Mouse (Mus musculus): ENCODE measurements around the gene Otub1.

DNA sequence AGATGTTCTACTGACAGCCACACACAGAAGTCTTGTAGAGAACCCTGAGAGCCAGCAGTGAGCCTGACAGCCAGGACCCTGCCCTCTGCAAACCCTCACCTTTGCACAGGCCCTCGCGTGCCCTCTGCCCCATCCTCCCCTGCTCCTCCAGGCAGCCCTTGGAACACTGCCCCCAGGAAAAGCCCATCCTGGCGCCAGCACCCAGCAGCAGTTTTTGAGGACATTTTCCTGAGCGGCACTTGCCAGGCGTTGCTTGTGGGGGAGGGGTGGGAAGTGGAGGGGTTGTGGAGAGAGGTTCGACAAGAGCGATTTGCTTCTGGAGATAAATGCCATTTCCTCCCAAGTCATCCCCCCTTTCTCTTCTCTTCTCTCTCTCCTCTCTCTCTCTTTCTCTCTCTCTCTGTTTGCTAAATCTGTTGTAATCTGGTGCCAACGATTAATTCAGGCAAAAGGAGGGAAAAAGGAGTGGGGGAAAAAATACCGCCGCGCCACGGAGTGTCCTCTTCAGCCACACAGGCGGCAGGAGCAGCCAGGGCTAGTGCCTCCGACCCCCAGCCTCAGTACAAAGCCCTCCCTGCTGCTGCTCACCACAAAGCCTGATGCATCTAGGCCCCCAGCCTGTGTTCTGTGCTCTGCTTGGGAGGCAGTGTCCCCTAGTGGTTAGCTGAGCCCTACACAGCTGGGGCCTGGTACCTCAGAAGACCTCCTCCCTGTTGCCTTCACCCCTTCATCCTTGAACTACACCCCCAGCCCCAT lies 45.8 kb downstream of the Otub1 start:
- TF ChIP-seq MXI1 (IDR thresholded peaks at IDR 0.05; ENCODE audit: low read depth, low read length) (no peak), TBP (conservative IDR thresholded peaks at IDR 0.05; ENCODE audit: low read depth, low read length) (no peak), CTCF (conservative IDR thresholded peaks at IDR 0.05 in 1 of 2, IDR thresholded peaks at IDR 0.05 in 1 of 2; ENCODE audit: low read depth in 2 of 2, low read length in 2 of 2) (peak in 1 of 2 experiments; percentile 53; a peak in 2 of 4 replicates), TCF12 (IDR thresholded peaks at IDR 0.05; ENCODE audit: low read depth, low read length) (no peak), NRF1 (IDR thresholded peaks at IDR 0.05; ENCODE audit: low read depth, low read length) (no peak)

All from CH12.LX (cell line).